Mouse (Mus musculus) MEL (cell line): Measurements from ENCODE around the gene Wsb2. TPM values are rescaled to one million over a fixed set of nuclear protein-coding genes. Genes with fewer than 3 reads are reported as not detected.
"Not testable (repeated sequence)": the region's sequence is repeated elsewhere in the genome, so short reads cannot be mapped to it uniquely, and the experiment has no call there.

Experiments
- DNase-seq: peaks from one replicate; pipeline ENCODE4 v3.0.0; 2011; ENCODE audit warnings: low read depth, low spot score
- H3K27ac ChIP-seq: 2 replicates; pipeline ENCODE4 v1.5.1; 2012; ENCODE audit warnings: low read depth, mild to moderate bottlenecking, control low read depth, low read length, moderate library complexity; ENCODE audit not compliant: control insufficient read depth
- H3K27me3 ChIP-seq, 2 experiments: fragments of 150-350 bp in 1 of 2; sonication (generic) in 1 of 2; 2 replicates each; pipeline ENCODE4 v1.6.1; 2012; ENCODE audit warnings: low read length in 2 of 2, mild to moderate bottlenecking in 2 of 2, improper control_type of control experiment in 1 of 2, moderate library complexity in 1 of 2; ENCODE audit not compliant: insufficient read depth in 2 of 2, control insufficient read depth in 1 of 2
- H3K36me3 ChIP-seq, 2 experiments: 2 replicates each; pipeline ENCODE4 v1.6.1; 2012 to 2014; ENCODE audit warnings: low read length in 2 of 2, improper control_type of control experiment in 1 of 2, inconsistent platforms in 1 of 2, mild to moderate bottlenecking in 1 of 2; ENCODE audit not compliant: insufficient read depth in 2 of 2, control insufficient read depth in 1 of 2
- H3K4me1 ChIP-seq, 2 experiments: fragments of 150-350 bp in 1 of 2; sonication (generic) in 1 of 2; 2 replicates each; pipeline ENCODE4 v1.6.1; 2012; ENCODE audit warnings: low read length in 2 of 2, improper control_type of control experiment in 1 of 2, mild to moderate bottlenecking in 1 of 2; ENCODE audit not compliant: insufficient read depth in 2 of 2, control insufficient read depth in 1 of 2
- H3K4me3 ChIP-seq, 2 experiments: fragments of 150-350 bp in 1 of 2; sonication (generic) in 1 of 2; 2 replicates each; pipeline ENCODE4 v1.5.1; 2012; ENCODE audit warnings: low read depth in 2 of 2, low read length in 2 of 2, mild to moderate bottlenecking in 2 of 2, moderate library complexity in 2 of 2, control low read depth in 1 of 2, improper control_type of control experiment in 1 of 2; ENCODE audit not compliant: control insufficient read depth in 1 of 2, insufficient read depth in 1 of 2
- H3K79me2 ChIP-seq: 2 replicates; pipeline ENCODE4 v1.6.1; 2012; ENCODE audit warnings: mild to moderate bottlenecking, low read length, moderate library complexity; ENCODE audit not compliant: control insufficient read depth, poor library complexity, insufficient read depth
- H3K9ac ChIP-seq: 2 replicates; pipeline ENCODE4 v1.6.1; 2012; ENCODE audit warnings: low read depth, mild to moderate bottlenecking, control low read depth, low read length, moderate library complexity; ENCODE audit not compliant: control insufficient read depth, poor library complexity, severe bottlenecking
- H3K9me3 ChIP-seq: fragments of 150-350 bp; sonication (generic); replicated peaks from 2 replicates; pipeline ENCODE4 v1.6.1; 2012; ENCODE audit warnings: mild to moderate bottlenecking, low read length, improper control_type of control experiment, moderate library complexity; ENCODE audit not compliant: insufficient read depth
- BHLHE40 ChIP-seq: IDR thresholded peaks from 2 replicates; pipeline ENCODE4 v1.6.1; 2012; ENCODE audit warnings: low read depth, mild to moderate bottlenecking, inconsistent platforms, low read length, improper control_type of control experiment, borderline replicate concordance
- CHD1 ChIP-seq: IDR thresholded peaks from 2 replicates; pipeline ENCODE4 v1.6.1; 2012; ENCODE audit warnings: low read depth, mild to moderate bottlenecking, inconsistent platforms, low read length, improper control_type of control experiment
- CHD2 ChIP-seq: IDR thresholded peaks from 2 replicates; pipeline ENCODE4 v1.6.1; 2011; ENCODE audit warnings: low read length, improper control_type of control experiment
- CTCF ChIP-seq, 3 experiments: IDR thresholded peaks in 2 of 3; conservative IDR thresholded peaks in 1 of 3; 2 replicates each; pipeline ENCODE4 v1.5.1; 2011 to 2012; ENCODE audit warnings: low read length in 3 of 3, low read depth in 2 of 3, mild to moderate bottlenecking in 2 of 3, improper control_type of control experiment in 1 of 3, inconsistent platforms in 1 of 3, mixed read lengths in 1 of 3, moderate library complexity in 1 of 3; ENCODE audit not compliant: control insufficient read depth in 1 of 3, insufficient read depth in 1 of 3, poor library complexity in 1 of 3, severe bottlenecking in 1 of 3
- ELF1 ChIP-seq: IDR thresholded peaks from 2 replicates; pipeline ENCODE4 v1.6.1; 2014; ENCODE audit warnings: low read depth, mild to moderate bottlenecking, inconsistent platforms, low read length, improper control_type of control experiment, moderate library complexity
- EP300 ChIP-seq, 2 experiments: IDR thresholded peaks; 2 replicates each; pipeline ENCODE4 v1.6.1; 2011; ENCODE audit warnings: improper control_type of control experiment in 2 of 2, low read length in 2 of 2, low read depth in 1 of 2, mild to moderate bottlenecking in 1 of 2
- GABPA ChIP-seq: IDR thresholded peaks from 2 replicates; pipeline ENCODE4 v1.6.1; 2012; ENCODE audit warnings: low read depth, mild to moderate bottlenecking, inconsistent platforms, low read length, improper control_type of control experiment, moderate library complexity
- GATA1 ChIP-seq: IDR thresholded peaks from 2 replicates; pipeline ENCODE4 v1.6.1; 2011; ENCODE audit warnings: low read depth, low read length, improper control_type of control experiment
- JUND ChIP-seq: IDR thresholded peaks from 2 replicates; pipeline ENCODE4 v1.6.1; 2011; ENCODE audit warnings: low read depth, mild to moderate bottlenecking, improper control_type of control experiment, low read length
- MAX ChIP-seq: IDR thresholded peaks from 2 replicates; pipeline ENCODE4 v1.6.1; 2011; ENCODE audit warnings: low read length, improper control_type of control experiment
- POLR2A ChIP-seq, 2 experiments: IDR thresholded peaks; 2 replicates each; pipeline ENCODE4 v1.6.1; 2011 to 2012; ENCODE audit warnings: low read length in 2 of 2, mild to moderate bottlenecking in 2 of 2, control low read depth in 1 of 2, improper control_type of control experiment in 1 of 2, low read depth in 1 of 2, moderate library complexity in 1 of 2; ENCODE audit not compliant: control insufficient read depth in 1 of 2, insufficient read depth in 1 of 2, poor library complexity in 1 of 2
- POLR2AphosphoS2 ChIP-seq: IDR thresholded peaks from 2 replicates; pipeline ENCODE4 v1.6.1; 2011; ENCODE audit warnings: low read length, improper control_type of control experiment
- SIN3A ChIP-seq: IDR thresholded peaks from 2 replicates; pipeline ENCODE4 v1.6.1; 2012; ENCODE audit warnings: low read length, improper control_type of control experiment, inconsistent platforms
- SMC3 ChIP-seq: IDR thresholded peaks from 2 replicates; pipeline ENCODE4 v1.6.1; 2011; ENCODE audit warnings: low read depth, low read length, improper control_type of control experiment
- TBP ChIP-seq: IDR thresholded peaks from 2 replicates; pipeline ENCODE4 v1.8.0; 2011; ENCODE audit warnings: low read depth, low read length, improper control_type of control experiment
- UBTF ChIP-seq: IDR thresholded peaks from 2 replicates; pipeline ENCODE4 v1.6.1; 2012; ENCODE audit warnings: low read depth, mild to moderate bottlenecking, inconsistent platforms, low read length, improper control_type of control experiment, moderate library complexity, borderline replicate concordance; ENCODE audit not compliant: insufficient read depth
- USF1 ChIP-seq: IDR thresholded peaks from 2 replicates; pipeline ENCODE4 v1.6.1; 2014; ENCODE audit warnings: low read depth, mild to moderate bottlenecking, inconsistent platforms, low read length, improper control_type of control experiment, moderate library complexity
- ZC3H11A ChIP-seq: IDR thresholded peaks from 2 replicates; pipeline ENCODE4 v1.6.1; 2012; ENCODE audit warnings: low read depth, mild to moderate bottlenecking, inconsistent platforms, low read length, improper control_type of control experiment
- ZMIZ1 ChIP-seq: IDR thresholded peaks from 2 replicates; pipeline ENCODE4 v1.6.1; 2012; ENCODE audit warnings: low read depth, mild to moderate bottlenecking, inconsistent platforms, low read length, improper control_type of control experiment, moderate library complexity
- ZNF384 ChIP-seq: IDR thresholded peaks from 2 replicates; pipeline ENCODE4 v1.6.1; 2012; ENCODE audit warnings: low read depth, mild to moderate bottlenecking, inconsistent platforms, low read length, improper control_type of control experiment
- polyA plus RNA-seq, 2 experiments: library from polyadenylated mRNA; stranded (reverse) in 1 of 2; unstranded in 1 of 2; fragments of >175 nt in 1 of 2; fragments of >200 nt in 1 of 2; gene quantifications; 2 replicates each; pipeline versions ENCODE4 v1.2.1 to v1.2.4; 2012; ENCODE audit warnings: low replicate concordance in 2 of 2, low read depth in 1 of 2; ENCODE audit not compliant: insufficient read length in 2 of 2, insufficient read depth in 1 of 2, missing spikeins in 1 of 2
- total RNA-seq: library from RNA; depleted of rRNA; stranded (reverse); fragments of 300-350 nt; gene quantifications from 2 replicates; pipeline ENCODE4 v1.2.3, GENCODE M21; 2012

The Wsb2 gene
- total and polyA plus RNA-seq, 3 experiments, result 32.9 to 56.9 TPM; not detected in 1

- Histone ChIP-seq H3K9me3 (no peaks in the 10 kb centered on the region), H3K27ac (no peak overlapping the region), H3K4me3 (no peak overlapping the region), H3K36me3 (no peaks in the 10 kb centered on the region; a peak in 1 of 4 replicates), H3K9ac (no peak overlapping the region), H3K27me3 (no peaks in the 10 kb centered on the region), H3K4me1 (no peaks in the 10 kb centered on the region), H3K79me2 (peaks cover 1% of the 10 kb centered on the region; the same call in 1 of the 2 replicates)
- no peak for TF ChIP-seq POLR2AphosphoS2
- TF ChIP-seq ZMIZ1, result no peak
- no peak for TF ChIP-seq BHLHE40
- no peak for TF ChIP-seq GABPA
- no peak for TF ChIP-seq CHD1
- no peak for TF ChIP-seq SMC3
- no peak for TF ChIP-seq CTCF (IDR thresholded peaks at IDR 0.05 in 2 of 3, conservative IDR thresholded peaks at IDR 0.05 in 1 of 3; ENCODE audit: control insufficient read depth in 1 of 3, insufficient read depth in 1 of 3, low read depth in 2 of 3, low read length in 3 of 3, poor library complexity in 1 of 3, severe bottlenecking in 1 of 3)
- no peak for TF ChIP-seq GATA1
- TF ChIP-seq ZC3H11A, result no peak
- no peak for TF ChIP-seq TBP
- no peak for TF ChIP-seq CHD2
- no peak for TF ChIP-seq JUND
- TF ChIP-seq EP300 (IDR thresholded peaks at IDR 0.05; ENCODE audit: low read depth in 1 of 2, low read length in 2 of 2), result no peak
- no peak for TF ChIP-seq ZNF384
- TF ChIP-seq SIN3A, result no peak
- no peak; a peak in 1 of 4 replicates for TF ChIP-seq POLR2A (IDR thresholded peaks at IDR 0.05; ENCODE audit: control insufficient read depth in 1 of 2, insufficient read depth in 1 of 2, low read depth in 1 of 2, low read length in 2 of 2, poor library complexity in 1 of 2)
- no peak for TF ChIP-seq UBTF
- no peak for TF ChIP-seq USF1
- TF ChIP-seq ELF1, result no peak
- TF ChIP-seq MAX, result no peak
- no peak for DNase-seq
These were observed 19.2 kb downstream of the Wsb2 start for GRCm38 (mm10) chr5:117376331-117376761.

DNA sequence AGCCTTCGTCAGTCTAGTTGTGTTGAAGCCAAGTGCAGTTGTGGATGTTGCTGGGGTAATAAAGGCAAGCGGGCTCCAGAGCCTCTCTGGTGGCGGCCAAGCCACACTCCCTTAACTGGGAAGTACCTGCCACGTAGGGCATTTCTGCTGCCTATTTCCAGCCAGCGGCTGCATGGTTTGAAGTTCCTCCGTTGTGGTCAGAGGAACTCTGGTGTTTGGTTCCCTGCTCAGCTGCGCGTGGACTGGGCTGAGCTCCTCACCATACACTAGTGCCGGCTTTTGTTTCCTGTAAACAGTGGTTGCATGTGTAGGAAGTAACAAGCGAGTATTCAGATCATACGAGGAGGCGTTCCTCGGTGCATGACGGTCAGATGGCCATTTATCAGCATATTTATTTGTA lies 20.6 kb downstream of the Wsb2 start:
- not testable (repeated sequence) for H3K27me3 ChIP-seq, H3K27ac ChIP-seq, H3K4me3 ChIP-seq, H3K36me3 ChIP-seq, H3K9ac ChIP-seq, DNase-seq, H3K79me2 ChIP-seq, H3K4me1 ChIP-seq, H3K9me3 ChIP-seq
